Mouse (Mus musculus) v-Abl transformed pro-B cells (cell line): ENCODE data around the gene Gm3164.
"Not testable (repeated sequence)": the region's sequence is repeated elsewhere in the genome, so short reads cannot be mapped to it uniquely, and the experiment has no call there.

ENCODE experiments used
- in situ Hi-C, 2 experiments: fragments of 400-800 bp; cut with MboI; formaldehyde crosslinking; loops; one replicate each; pipeline ENCODE4 v1.15.1; 2025; ENCODE audit not compliant: unreplicated experiment in 2 of 2

Gm3164 gene

DNA sequence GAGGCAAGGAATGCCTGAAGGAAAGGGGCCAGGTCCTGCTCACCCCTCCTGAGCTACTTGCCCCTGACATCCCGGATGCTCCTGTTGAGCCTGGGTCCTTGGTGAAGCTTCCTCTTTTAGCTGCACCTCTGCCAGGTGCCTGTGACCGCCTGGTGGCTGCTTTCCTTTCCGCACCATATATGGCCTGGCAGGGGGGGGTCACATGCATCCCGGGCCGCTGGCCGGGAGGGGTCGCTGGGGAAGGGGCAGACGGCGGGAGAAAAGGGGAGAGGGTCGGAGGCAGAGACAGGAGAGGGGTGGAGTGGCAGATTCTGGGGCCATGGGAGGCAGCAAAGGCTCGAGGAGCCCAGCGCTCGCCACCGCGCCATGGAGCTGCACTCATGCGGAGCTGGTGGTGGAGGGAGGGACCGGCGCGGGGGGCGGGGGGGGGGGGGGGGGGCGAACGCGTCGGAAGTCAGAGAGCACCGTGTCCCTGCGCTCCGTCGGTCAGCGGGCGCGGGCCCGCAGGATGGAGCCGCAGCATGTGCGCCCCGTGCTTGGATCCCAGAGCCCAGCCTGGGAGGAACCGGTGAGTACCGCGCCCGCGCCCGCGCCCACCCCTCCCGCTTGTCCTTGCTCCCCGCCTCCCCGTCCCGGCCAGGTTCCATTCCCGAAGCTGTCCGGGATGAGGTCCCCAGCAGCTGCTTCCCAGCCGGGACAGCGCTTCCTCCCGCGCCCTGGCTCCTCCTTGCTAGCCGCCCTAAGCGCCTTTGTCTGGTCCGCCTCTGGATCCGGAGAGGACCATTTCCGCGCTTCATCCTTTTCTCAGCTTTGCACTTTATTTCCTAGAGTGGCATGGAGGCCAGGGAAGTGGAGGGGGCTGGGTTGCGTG, at the start of gene Gm3164:
Gene Gm3164, plus strand, starts transcription at position 484 of the 871 bp plus-strand sequence.
- in situ Hi-C loops = not testable (repeated sequence)

DNA sequence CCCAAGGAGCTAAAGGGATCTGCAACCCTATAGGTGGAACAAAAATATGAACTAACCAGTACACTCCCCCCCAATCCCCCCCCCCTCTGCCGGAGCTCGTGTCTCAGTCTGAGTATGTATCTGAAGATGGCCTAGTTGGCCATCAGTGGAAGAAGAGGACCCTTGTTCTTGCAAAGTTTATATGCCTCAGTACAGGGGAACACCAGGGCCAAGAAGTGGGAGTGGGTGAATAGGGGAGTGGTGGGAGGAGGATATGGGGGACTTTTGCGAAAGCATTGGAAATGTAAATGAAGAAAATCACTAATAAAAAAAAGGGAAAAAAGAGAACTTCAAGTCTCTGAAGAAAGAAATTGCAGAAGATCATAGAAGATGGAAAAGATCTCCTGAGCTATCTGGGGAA, 46.3 kb upstream of the Gm3164 start:
- in situ Hi-C loops = not testable (repeated sequence)

DNA sequence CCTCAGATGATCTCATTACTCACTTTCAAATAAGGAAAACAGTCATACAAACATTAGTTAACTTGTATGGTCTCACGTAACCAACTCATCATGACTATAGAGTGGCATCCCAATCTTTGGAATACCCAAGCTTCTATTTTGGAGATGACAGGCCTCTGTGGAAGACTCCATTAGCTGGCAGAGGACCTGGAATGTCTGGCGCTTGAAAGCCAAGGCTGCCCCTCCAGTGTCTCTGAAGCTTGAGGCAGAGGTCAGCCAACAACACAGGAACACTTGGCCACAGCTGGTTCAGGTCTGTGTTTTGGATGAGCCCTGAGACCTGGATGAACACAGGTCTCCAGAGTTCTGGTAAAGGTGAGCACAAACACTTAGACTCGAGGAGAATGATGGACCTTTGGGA, 45.6 kb upstream of the Gm3164 start:
- in situ Hi-C loops = not testable (repeated sequence)

- in situ Hi-C loops = not testable (repeated sequence)
These were observed 37.4 kb upstream of the Gm3164 start for GRCm38 (mm10) chr14:4377871-4378270.

- in situ Hi-C loops = not testable (repeated sequence)
These were observed 29.6 kb upstream of the Gm3164 start for GRCm38 (mm10) chr14:4385606-4386005.

DNA sequence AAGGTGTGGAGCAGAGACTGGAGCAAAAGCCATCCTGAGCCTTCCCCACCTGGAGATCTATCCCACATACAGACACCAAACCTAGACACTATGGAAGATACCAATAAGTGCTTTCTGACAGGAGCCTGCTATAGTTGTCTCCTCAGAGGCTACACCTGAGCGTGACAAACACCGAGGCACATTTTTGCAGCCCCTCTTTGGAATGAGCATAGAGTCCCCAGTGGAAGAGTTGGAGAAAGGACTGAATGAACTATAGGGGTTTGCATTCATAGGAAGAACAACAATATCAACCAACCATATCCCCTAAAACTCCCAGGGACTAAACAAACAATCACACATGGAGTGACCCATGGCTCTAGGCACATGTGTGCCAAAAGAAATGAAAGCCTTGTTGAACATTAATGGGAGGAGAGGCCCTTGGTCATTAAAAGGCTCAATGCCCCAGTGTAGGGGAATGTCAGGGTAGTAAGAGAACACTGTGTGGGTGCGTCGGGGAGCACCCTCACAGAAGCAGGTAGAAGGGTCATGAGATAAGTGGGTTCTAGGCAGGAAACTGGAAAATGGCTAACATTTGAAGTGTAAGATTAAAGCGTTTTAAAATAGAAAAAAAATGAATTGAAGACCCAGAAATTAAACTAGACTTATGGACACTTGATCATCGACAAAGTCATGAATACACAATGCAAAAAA, 22.3 kb upstream of the Gm3164 start:
- in situ Hi-C loops = not testable (repeated sequence)

- in situ Hi-C loops = not testable (repeated sequence)
These were observed 18.0 kb upstream of the Gm3164 start, which contains the start of gene Gm3159 for GRCm38 (mm10) chr14:4397226-4397625. Gene Gm3159 (plus strand): TSS chr14:4397526.

GRCm38 (mm10) chr14:4398624-4399023, 16.6 kb upstream of the Gm3164 start:
- in situ Hi-C loops = not testable (repeated sequence)

DNA sequence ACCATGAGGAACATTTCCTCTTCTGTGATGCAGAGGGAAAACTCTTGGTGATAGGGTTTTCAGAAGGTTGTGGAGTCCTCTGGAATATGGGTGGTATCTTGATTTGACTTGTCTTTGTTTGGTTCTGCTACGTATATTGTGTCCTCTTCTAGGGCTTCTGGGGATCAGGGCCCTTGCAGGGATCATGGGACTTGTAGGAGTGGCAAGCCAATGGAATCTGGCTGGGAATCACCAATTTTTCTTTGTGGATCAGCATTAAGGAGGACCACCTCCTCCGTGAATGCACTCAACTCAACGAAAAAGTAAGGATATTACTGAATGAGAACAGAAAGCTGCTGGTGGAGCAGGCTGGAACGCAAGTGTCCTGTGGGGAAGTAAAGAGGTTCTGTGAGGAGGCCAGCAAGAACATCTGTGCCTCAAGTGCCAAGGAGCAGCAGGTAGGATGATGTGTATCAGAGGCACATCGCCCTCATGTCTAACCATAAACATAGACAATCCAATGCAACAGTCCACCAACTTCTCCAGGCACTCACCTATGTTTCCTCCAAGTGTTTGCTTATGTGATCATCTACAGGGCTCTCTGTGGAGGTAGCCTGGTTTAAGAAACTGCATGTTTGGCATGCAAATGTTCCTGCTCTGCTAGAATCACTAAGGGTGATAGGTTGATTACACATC, 15.0 kb upstream of the Gm3164 start:
- in situ Hi-C loops = not testable (repeated sequence)

DNA sequence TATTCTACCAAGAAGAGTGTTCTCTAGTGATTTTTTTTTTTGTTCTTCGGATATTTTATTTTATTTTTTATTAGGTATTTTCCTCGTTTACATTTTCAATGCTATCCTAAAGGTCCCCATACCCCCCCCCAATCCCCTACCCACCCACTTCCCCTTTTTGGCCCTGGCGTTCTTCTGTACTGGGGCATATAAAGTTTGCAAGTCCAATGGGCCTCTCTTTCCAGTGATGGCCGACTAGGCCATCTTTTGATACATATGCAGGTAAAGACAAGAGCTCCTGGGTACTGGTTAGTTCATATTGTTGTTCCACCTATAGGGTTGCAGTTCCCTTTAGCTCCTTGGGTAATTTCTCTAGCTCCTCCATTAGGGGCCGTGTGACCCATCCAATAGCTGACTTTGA, 14.0 kb upstream of the Gm3164 start:
- in situ Hi-C loops = not testable (repeated sequence)

DNA sequence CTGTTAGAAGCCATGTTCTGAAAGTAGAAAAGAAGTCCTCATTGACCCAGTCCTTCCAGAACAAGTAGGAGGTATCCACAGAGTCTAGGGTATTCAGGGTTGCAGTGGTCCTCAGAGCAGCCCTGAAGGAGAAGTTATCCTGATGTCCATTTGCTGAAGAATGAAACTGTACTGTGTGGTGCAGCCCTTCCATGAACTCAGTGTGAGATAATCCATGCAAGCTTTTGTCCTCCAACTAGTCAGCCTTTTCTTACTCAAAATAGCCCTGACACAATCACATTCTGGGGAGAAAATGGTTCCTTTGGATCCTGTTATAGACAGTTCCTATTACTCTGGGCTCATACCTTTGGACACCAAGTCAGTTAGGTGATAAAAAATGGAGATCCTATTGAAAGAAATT, 11.4 kb upstream of the Gm3164 start:
- in situ Hi-C loops = not testable (repeated sequence)

GRCm38 (mm10) chr14:4409939-4410338, 5.3 kb upstream of the Gm3164 start:
- in situ Hi-C loops = not testable (repeated sequence)

DNA sequence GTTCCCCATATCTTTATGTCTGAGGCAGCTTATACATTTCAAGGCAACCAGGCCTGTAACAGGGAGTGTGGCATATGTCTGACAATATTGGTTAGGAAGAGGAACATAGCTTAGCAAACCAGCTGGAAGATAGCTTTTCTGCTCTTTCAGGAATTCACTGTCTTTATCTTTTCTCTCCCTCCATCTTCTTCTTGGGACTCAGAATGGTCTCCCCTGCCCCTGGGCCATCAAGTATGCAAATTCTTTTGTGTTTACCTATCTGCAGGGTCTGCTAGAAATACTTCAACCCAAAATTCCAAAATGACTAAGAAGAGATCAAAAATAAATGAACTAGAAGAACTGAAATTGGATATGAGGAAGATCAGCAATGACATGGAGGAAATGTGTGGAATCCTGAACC, 15.4 kb downstream of the Gm3164 start, which contains the start of gene Gm3173:
Gene Gm3173, plus strand, starts transcription at position 301 of the 400 bp plus-strand sequence.
- in situ Hi-C loops = not testable (repeated sequence)

GRCm38 (mm10) chr14:4481445-4481844, 66.2 kb downstream of the Gm3164 start, which contains the start of gene Gm3182:
Gene Gm3182 (plus strand): TSS chr14:4481745.
- in situ Hi-C loops = not testable (repeated sequence)
